Mouse (Mus musculus): ENCODE data around the gene Dop1a. TPM values are rescaled to one million over a fixed set of nuclear protein-coding genes. Genes with fewer than 3 reads are reported as not detected.
A peak's percentile ranks its signal among the peaks of the same experiment; 100 is the strongest.

Dop1a gene
- polyA plus RNA-seq, 1 experiment from 2014 or later = 17.9 TPM

DNA sequence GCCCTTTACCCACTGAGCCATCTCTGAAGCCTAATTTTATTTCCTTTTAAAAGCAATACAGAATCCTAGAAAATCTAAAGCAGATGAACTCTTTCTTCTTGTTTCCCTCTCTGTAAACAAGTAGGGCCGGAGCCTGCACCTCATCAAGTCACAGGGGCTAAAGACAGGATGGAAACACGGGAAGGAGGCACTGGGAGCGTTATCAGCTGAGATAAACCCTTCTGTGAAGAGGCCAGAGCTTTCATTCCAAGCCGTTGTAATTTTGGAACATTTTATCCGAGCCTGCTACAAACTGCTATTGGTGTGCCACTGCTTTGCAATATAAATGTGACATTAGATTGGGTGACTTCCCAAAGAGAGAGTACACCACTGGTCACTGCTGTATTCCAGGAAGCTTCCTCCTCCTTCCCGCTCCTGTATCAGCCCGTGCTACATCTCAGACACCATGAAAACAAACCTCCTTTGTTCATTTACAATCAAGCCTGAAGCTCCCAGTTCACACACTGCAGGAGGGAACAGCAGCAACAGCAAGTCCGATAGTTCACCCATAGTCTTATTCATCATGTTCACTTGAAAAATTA is 132.9 kb downstream of the Dop1a start:
- Histone ChIP-seq H3K9ac (ENCODE audit: low read length) (no peak overlapping the region), H3K4me3 (ENCODE audit: low read depth, low read length) (no peak overlapping the region), H3K4me1 (replicated peaks; ENCODE audit: control insufficient read depth, insufficient read depth, low read length) (0 out of 2 replicates have a peak, but pooled peaks cover 7% of the 10 kb centered on the region), H3K27me3 (replicated peaks; ENCODE audit: control insufficient read depth, insufficient read depth, low read length) (no peaks in the 10 kb centered on the region), H3K36me3 (ENCODE audit: control insufficient read depth, insufficient read depth, low read length) (no peaks in the 10 kb centered on the region), H3K4me2 (ENCODE audit: low read length) (no peak overlapping the region), H3K9me3 (ENCODE audit: control insufficient read depth, low read length) (no peaks in the 10 kb centered on the region), H3K27ac (ENCODE audit: low read depth) (0 out of 2 replicates have a peak overlapping the region, but pooled peaks have one; percentile 11)
- ATAC-seq (replicated peaks; ENCODE audit: low FRiP score, low TSS enrichment, low read depth) (no peak), DNase-seq (ENCODE audit: low spot score) (peak; percentile 52)
- WGBS = 21% methylated on average over 8 of the region's 8 CpGs

Other genes starting within 250 kb of the Dop1a start
- gene Ube2cbp, start 2.2 kb upstream of the Dop1a start, polyA plus RNA-seq (2014; fragmentation: Nextera tagmentation; extraction: Ambion mirVana) = 5.6 and 7.1 TPM in 2 replicates
- 32.3 and 34.0 TPM in 2 replicates for gene Pgm3, start 104.7 kb downstream of the Dop1a start, polyA plus RNA-seq (2014; fragmentation: Nextera tagmentation; extraction: Ambion mirVana)
- 2.4 and 4.2 TPM in 2 replicates for gene Rwdd2a, start 104.8 kb downstream of the Dop1a start, polyA plus RNA-seq (2014; fragmentation: Nextera tagmentation; extraction: Ambion mirVana)
- 11.2 and 11.6 TPM in 2 replicates for gene Me1, start 228.8 kb downstream of the Dop1a start, polyA plus RNA-seq (2014; fragmentation: Nextera tagmentation; extraction: Ambion mirVana)